Mouse (Mus musculus): ENCODE measurements around the gene BC107364. TPM values are rescaled to one million over a fixed set of nuclear protein-coding genes. Genes with fewer than 3 reads are reported as not detected.
"Not testable (repeated sequence)": the region's sequence is repeated elsewhere in the genome, so short reads cannot be mapped to it uniquely, and the experiment has no call there.

The BC107364 gene
- polyA plus RNA-seq, 1 experiment from 2014 or later = not detected

DNA sequence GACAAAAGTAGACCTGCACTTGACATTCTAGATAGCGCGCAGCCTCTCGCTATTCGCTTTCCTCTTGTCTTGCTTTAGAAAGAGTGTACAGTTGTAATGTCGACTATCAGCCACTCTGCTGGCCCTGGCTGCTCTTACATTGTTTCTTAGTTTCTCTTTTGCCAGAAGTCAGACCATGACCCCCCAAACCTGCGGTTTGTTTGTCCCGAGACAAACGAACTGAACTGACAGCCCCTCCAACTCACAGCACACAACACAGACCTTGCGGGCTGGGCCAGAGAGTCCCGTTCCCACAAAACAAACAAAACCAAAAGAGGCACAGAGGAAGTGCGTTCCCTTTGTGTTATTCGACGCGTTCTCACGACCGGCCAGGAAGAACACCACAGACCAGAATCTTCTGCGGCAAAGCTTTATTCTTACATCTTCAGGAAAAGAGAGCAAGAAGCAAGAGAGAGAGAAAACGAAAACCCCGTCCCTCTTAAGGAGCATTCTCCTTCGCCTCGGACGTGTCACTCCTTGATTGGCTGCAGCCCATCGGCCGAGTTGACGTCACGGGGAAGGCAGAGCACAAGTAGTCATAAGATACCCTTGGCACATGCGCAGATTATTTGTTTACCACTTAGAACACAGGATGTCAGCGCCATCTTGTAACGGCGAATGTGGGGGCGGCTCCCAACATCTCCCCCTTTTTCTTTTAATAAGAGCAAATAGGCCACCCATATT is 37.0 kb upstream of the BC107364 start:
- not testable (repeated sequence) for H3K36me3 ChIP-seq (ENCODE audit: inconsistent target)

DNA sequence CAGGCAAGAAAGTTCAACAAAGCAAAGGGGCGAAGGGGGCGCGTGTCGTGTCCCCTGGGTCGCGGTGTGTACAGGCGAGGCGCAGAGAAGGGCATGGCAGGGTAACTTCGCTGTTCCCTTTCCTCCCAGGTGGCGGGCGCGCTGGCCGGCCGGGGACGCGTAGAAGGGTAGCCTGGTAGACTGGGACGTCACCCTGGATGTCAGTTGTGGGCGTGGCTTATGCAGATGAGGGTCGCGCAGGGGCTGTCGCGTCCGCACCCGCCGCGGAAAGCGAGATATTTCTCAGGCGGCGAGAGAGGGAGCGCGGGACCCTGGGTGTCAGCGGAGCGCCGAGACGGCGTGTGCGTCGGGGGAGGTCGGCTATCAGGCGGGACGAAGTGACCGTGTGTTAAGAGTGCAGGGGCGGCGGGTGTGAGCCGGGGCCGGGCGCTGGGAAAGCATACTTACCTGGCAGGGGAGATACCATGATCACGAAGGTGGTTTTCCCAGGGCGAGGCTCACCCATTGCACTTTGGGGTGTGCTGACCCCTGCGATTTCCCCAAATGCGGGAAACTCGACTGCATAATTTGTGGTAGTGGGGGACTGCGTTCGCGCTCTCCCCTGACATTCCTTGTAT is 36.3 kb upstream of the BC107364 start:
- H3K36me3 ChIP-seq (ENCODE audit: inconsistent target); H3K79me2 ChIP-seq (ENCODE audit: inconsistent target): not testable (repeated sequence)
- H3K27ac ChIP-seq = peak overlapping the region; percentile 49
- WGBS (ENCODE audit: missing documents) = no CpG with 5 or more reads among the region's 55 CpGs
- peak overlapping the region; percentile 22 for H3K4me3 ChIP-seq (ENCODE audit: inconsistent target)

More for the DNA sequence above, 37.0 kb upstream of the BC107364 start:
- peak overlapping the region; percentile 76 for H3K27ac ChIP-seq
- no CpG with 5 or more reads among the region's 31 CpGs for WGBS (ENCODE audit: missing documents)
- H3K4me3 ChIP-seq (ENCODE audit: inconsistent target); H3K79me2 ChIP-seq (ENCODE audit: inconsistent target): not testable (repeated sequence)

DNA sequence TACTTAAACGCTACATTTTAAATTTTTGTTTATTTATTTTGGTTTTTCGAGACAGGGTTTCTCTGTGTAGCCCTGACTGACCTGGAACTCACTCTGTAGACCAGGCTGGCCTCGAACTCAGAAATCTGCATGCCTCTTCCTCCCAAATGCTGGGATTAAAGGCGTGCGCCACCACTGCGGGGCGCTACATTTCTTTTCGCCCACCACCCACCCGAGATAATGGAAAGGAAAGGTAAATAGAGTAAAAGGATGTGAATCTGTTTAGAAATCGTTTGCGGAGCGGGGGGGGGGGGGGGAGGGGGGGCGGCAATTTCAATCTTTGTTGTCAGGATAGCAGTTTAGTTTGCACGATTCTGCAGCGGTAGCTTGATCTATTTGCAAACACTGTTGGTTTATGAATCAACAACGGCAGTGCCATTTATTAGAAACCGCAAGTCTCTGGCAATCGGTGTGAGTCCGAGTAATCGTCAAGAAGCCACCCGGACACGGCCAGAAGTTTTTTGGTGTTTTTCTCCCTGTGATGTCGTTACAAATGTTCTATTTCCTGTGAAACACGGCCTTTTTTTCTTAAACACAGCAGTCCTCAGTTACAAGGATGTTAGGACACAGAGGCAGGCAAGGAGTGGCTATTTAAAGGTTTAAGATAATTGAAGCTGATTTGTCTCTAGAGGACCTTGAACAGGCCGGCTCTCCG is 35.6 kb upstream of the BC107364 start:
- Histone ChIP-seq H3K36me3 (ENCODE audit: inconsistent target) (no peaks in the 10 kb centered on the region), H3K4me3 (ENCODE audit: inconsistent target) (peak overlapping the region; percentile 22), H3K79me2 (ENCODE audit: inconsistent target) (no peaks in the 10 kb centered on the region), H3K27ac (peak overlapping the region; percentile 49)
- 5% methylated on average over 19 of the region's 26 CpGs for WGBS (ENCODE audit: missing documents)

DNA sequence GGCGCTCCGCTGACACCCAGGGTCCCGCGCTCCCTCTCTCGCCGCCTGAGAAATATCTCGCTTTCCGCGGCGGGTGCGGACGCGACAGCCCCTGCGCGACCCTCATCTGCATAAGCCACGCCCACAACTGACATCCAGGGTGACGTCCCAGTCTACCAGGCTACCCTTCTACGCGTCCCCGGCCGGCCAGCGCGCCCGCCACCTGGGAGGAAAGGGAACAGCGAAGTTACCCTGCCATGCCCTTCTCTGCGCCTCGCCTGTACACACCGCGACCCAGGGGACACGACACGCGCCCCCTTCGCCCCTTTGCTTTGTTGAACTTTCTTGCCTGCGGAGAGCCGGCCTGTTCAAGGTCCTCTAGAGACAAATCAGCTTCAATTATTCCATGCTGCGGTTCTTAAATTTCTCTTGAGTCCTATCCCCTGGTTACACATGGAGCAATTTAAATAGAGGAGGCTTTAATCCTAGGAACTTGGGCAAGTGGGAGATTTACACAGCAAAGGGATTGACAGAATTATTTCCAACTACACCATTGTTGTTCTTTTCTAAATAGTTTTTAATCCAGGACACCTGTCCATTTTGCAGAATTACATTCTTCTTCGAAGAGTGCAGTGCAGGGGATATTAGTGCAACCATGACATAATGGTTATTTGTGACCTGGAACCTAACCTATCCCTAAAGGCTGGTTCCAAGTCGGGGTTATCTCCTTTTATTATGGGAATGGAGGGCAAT is 34.9 kb upstream of the BC107364 start:
- not testable (repeated sequence) for H3K79me2 ChIP-seq (ENCODE audit: inconsistent target); H3K36me3 ChIP-seq (ENCODE audit: inconsistent target); H3K27ac ChIP-seq
- peak overlapping the region; percentile 22; the same call in 1 of the 2 replicates for H3K4me3 ChIP-seq (ENCODE audit: inconsistent target)
- 37% methylated on average over 3 of the region's 38 CpGs for WGBS (ENCODE audit: missing documents)

DNA sequence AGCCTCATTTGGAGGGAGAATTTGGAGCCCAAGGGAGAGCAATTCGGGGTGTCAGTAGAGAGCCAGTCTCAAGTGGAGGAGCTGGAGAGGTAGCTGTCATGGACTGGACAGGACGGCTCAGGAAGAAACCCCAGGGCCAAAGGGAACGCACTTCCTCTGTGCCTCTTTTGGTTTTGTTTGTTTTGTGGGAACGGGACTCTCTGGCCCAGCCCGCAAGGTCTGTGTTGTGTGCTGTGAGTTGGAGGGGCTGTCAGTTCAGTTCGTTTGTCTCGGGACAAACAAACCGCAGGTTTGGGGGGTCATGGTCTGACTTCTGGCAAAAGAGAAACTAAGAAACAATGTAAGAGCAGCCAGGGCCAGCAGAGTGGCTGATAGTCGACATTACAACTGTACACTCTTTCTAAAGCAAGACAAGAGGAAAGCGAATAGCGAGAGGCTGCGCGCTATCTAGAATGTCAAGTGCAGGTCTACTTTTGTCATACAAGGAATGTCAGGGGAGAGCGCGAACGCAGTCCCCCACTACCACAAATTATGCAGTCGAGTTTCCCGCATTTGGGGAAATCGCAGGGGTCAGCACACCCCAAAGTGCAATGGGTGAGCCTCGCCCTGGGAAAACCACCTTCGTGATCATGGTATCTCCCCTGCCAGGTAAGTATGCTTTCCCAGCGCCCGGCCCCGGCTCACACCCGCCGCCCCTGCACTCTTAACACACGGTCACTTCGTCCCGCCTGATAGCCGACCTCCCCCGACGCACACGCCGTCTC is 34.1 kb upstream of the BC107364 start:
- not testable (repeated sequence) for H3K79me2 ChIP-seq (ENCODE audit: inconsistent target); H3K4me3 ChIP-seq (ENCODE audit: inconsistent target); H3K36me3 ChIP-seq (ENCODE audit: inconsistent target); H3K27ac ChIP-seq
- WGBS (ENCODE audit: missing documents) = no CpG with 5 or more reads among the region's 34 CpGs

DNA sequence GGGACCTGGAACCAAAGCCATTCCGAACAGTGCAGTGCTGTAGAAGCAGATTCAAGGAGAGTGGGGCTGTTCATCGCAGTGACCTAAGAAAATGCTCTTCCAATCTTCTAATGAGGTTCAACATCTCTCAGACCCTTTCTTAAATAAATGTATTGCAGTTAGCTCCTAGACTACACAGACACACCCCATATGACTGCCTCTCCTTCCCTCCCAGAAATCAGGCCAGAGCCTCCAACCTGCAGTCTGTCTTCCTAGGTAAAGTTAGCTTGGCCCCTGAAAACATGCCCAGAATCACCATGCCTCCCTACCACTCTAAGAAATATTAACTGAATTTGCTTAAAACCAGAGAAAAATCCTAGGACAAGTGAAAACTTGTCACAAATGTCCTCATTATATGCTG is 33.3 kb upstream of the BC107364 start:
- Histone ChIP-seq H3K79me2 (ENCODE audit: inconsistent target) (no peaks in the 10 kb centered on the region), H3K4me3 (ENCODE audit: inconsistent target) (no peak overlapping the region), H3K27ac (no peak overlapping the region), H3K36me3 (ENCODE audit: inconsistent target) (no peaks in the 10 kb centered on the region)
- 95% methylated on average over 2 of the region's 2 CpGs for WGBS (ENCODE audit: missing documents)

DNA sequence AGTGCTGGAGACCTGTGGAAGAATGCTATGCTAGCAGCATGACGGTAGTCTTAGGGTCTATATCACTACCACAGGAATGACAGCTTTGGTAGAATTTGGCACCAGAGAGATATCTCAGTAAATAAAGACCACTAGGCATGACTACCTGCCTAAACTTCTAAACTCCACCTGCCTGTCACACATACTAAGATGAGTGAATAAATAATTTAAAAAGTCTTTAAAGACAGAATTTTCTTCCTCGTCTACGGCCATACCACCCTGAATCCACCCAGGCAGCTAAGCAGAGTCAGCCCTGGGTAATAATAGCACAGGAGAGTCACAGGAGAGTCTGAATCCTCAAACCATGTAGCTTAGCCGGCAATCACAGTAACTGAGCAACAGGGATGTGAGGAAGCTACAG is 32.8 kb upstream of the BC107364 start:
- H3K36me3 ChIP-seq (ENCODE audit: inconsistent target) = no peaks in the 10 kb centered on the region
- H3K27ac ChIP-seq = no peak overlapping the region
- no peak overlapping the region for H3K4me3 ChIP-seq (ENCODE audit: inconsistent target)
- WGBS (ENCODE audit: missing documents) = 100% methylated on average over 2 of the region's 4 CpGs
- H3K79me2 ChIP-seq (ENCODE audit: inconsistent target) = no peaks in the 10 kb centered on the region

DNA sequence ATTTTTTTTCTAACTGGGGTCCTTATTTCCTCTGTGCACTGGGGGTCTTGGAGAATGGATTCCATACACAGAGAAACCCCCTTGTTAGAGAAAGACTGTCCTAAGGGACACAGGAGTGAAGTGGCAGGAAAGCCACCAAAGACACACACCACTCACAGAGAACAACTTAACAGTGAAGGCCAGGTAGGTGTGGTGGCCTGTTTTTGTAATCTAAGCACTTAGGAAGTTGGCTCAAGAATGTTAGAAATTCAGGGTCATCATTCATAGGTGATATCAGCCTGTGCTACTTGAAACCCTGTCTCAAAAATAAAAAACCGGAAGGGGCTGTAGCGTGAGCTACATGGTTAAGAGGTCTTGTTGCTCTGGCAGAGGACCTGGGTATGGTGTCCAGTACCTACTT is 31.8 kb upstream of the BC107364 start:
- Histone ChIP-seq H3K27ac (no peak overlapping the region), H3K4me3 (ENCODE audit: inconsistent target) (no peak overlapping the region), H3K79me2 (ENCODE audit: inconsistent target) (no peaks in the 10 kb centered on the region), H3K36me3 (ENCODE audit: inconsistent target) (no peaks in the 10 kb centered on the region)
- 100% methylated on average over 2 of the region's 2 CpGs for WGBS (ENCODE audit: missing documents)

DNA sequence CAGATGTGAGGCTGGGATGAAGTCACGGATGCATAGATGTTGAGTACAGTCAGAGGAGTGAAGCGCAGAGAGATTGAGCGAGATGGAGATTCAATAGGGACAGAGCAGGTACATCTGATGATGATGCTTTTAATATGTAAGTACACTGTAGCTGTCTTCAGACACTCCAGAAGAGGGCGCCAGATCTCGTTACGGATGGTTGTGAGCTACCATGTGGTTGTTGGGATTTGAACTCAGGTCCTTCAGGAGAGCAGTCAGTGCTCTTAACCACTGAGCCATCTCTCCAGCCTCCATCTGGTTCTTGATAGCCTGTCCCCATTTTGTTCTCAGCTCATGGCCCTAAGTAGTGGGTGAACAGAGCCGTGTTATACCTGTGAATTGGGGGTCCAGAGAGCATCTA is 30.9 kb upstream of the BC107364 start:
- 85% methylated on average over 7 of the region's 7 CpGs for WGBS (ENCODE audit: missing documents)

DNA sequence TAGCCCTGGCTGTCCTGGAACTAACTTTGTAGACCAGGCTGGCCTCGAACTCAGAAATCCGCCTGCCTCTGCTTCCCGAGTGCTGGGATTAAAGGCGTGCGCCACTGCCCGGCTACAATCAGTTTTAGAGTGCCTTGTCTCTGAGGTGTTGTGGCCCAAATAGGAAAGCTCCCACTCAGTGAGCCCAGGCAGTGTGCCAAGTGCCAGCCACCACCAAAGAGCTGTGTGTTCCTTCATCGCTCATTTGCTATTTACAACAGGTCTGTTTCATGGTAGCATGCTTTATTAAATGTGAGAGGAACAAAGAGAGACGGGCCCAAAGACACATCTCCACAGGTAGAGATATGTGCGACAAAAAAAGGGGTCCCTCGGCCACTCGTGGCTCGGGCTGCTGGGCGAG is 30.3 kb upstream of the BC107364 start:
- 93% methylated on average over 13 of the region's 13 CpGs for WGBS (ENCODE audit: missing documents)
- H3K27ac ChIP-seq = no peak overlapping the region
- no peaks in the 10 kb centered on the region for H3K36me3 ChIP-seq (ENCODE audit: inconsistent target)
- H3K4me3 ChIP-seq (ENCODE audit: inconsistent target) = no peak overlapping the region
- no peaks in the 10 kb centered on the region for H3K79me2 ChIP-seq (ENCODE audit: inconsistent target)

More for the DNA sequence above, 30.9 kb upstream of the BC107364 start:
- not testable (repeated sequence) for H3K27ac ChIP-seq; H3K79me2 ChIP-seq (ENCODE audit: inconsistent target); H3K4me3 ChIP-seq (ENCODE audit: inconsistent target); H3K36me3 ChIP-seq (ENCODE audit: inconsistent target)

DNA sequence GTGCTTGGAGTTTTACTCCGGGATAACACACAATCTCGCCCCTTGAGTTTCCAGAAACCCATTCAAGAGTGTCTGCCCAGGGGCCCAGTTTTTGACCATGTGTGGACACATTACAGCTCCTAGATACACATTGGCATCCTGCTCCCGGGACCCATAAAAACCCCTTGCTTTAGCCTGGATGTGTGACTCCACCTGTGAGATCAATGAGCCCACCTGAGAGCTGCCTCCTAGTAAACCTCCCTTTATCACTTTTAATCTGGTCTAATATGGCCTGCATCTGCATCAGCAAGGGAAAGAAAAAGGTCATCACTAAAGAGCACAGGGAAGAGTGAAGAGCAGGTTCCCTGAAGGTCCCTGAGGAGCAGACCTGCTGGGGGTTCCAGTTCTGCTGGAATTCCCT is 29.8 kb upstream of the BC107364 start:
- no peak overlapping the region for H3K27ac ChIP-seq
- WGBS (ENCODE audit: missing documents) = 92% methylated on average over 3 of the region's 3 CpGs
- no peaks in the 10 kb centered on the region for H3K79me2 ChIP-seq (ENCODE audit: inconsistent target)
- no peaks in the 10 kb centered on the region for H3K36me3 ChIP-seq (ENCODE audit: inconsistent target)
- H3K4me3 ChIP-seq (ENCODE audit: inconsistent target) = no peak overlapping the region

DNA sequence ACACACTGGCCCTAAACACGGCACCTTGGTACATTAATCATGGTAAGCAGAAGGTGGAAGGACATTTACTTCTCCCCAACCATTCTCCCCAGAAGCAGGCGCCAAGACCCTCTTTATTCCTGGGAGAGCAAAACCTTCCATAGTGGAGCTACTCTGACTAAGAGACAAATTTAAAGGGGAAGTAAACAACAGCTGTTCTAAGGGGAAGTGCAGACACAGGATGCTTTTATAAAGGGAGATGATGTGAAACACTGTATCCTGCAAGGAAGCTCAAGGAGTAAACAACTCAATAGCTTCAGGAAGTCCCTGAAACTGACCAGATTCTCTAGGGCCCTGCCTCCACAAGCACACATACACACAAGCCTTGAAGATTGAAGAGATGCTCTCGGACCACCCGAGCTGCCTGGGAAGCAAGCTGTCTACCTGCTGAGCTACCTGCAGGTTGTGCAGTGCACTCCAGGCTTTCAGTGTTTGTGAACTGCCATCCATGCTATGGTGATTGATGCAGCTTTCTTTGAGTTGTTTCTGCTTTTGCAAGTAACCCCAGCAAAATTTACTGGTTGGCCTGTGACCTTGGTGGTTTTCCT is 28.7 kb upstream of the BC107364 start:
- no peaks in the 10 kb centered on the region for H3K79me2 ChIP-seq (ENCODE audit: inconsistent target)
- H3K4me3 ChIP-seq (ENCODE audit: inconsistent target) = no peak overlapping the region
- no peaks in the 10 kb centered on the region for H3K36me3 ChIP-seq (ENCODE audit: inconsistent target)
- H3K27ac ChIP-seq = no peak overlapping the region
- WGBS (ENCODE audit: missing documents) = 80% methylated on average over 4 of the region's 4 CpGs

DNA sequence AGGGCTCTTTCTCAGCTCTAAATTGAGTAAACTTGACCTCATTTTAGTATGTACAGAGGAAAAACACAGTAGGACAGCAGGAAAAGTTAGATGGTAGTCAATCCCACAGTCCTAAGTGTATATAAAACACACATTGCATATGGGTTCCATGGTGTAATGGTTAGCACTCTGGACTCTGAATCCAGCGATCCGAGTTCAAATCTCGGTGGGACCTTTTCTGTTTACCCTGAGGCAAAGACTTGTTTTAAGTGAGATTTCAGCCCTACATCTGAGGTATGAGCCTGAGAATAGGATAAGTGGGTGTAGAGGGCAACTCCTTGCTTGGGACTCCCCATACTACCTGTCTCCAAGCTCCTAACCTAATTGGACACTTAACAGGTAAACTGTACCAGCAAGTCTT is 27.1 kb upstream of the BC107364 start:
- Histone ChIP-seq H3K79me2 (ENCODE audit: inconsistent target) (no peaks in the 10 kb centered on the region), H3K27ac (no peak overlapping the region), H3K36me3 (ENCODE audit: inconsistent target) (no peaks in the 10 kb centered on the region), H3K4me3 (ENCODE audit: inconsistent target) (no peak overlapping the region)
- WGBS (ENCODE audit: missing documents) = 91% methylated on average over 3 of the region's 3 CpGs

DNA sequence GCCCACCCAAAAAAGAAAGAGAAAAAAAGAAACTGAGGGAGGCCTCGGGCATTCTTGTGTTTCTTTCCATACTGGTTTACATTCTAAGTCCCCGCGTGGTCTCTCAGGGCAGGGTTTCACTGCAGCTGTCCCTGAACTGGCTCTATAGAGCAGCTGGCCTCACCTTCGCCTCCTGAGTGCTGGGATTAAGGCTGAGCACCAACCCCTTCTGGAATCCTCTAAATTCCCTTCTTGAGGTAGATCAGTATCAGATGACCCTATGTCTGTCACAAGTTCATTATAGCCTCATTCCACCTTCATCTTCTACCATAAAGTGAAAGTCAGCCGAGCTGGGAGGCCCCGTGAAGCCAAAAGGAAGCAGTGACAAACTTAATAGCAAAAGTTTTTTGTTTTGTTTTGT is 25.5 kb upstream of the BC107364 start:
- no peaks in the 10 kb centered on the region for H3K36me3 ChIP-seq (ENCODE audit: inconsistent target)
- H3K79me2 ChIP-seq (ENCODE audit: inconsistent target) = no peaks in the 10 kb centered on the region
- WGBS (ENCODE audit: missing documents) = 75% methylated on average over 6 of the region's 6 CpGs
- no peak overlapping the region for H3K4me3 ChIP-seq (ENCODE audit: inconsistent target)
- H3K27ac ChIP-seq = no peak overlapping the region
